Mouse (Mus musculus) cerebellum, postnatal 10 days (tissue): ENCODE results near the gene Gm39115.
A peak's percentile ranks its signal among the peaks of the same experiment; 100 is the strongest.
"Not testable (repeated sequence)": the region's sequence is repeated elsewhere in the genome, so short reads cannot be mapped to it uniquely, and the experiment has no call there.

Experiments
- DNase-seq, 2 experiments: peaks; one replicate each; pipeline ENCODE4 v3.0.0; 2021; ENCODE audit warnings: mixed read lengths in 2 of 2

Gm39115 gene

GRCm38 (mm10) chr7:142135934-142136333, at the start of gene Gm39115:
TSS of gene Gm39115 (minus strand) at chr7:142136034.
- not testable (repeated sequence) for DNase-seq

DNA sequence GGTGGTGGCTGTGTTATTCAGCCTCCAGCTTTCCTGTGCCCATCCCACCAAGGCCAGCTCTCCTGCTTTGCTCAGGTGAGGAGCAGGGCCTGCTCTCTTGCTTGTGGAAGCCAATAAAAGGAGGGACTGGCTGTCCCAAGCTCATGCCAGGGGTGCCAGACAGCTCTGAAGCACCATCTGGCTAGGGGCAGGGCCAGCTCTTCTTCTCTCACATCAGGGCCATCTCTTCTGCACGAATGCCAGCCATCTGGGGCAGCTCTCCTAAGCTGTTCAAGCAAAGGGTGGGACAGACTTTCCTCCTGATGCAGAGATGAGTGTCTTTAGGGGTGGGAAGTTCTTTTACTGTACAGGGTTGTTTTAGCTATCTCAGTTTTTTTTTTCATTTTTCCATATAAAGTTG, 45.2 kb upstream of the Gm39115 start:
- peak; percentile 73 to 87 for DNase-seq

GRCm38 (mm10) chr7:142178685-142179084, 42.9 kb upstream of the Gm39115 start:
- no peak for DNase-seq

- not testable (repeated sequence) for DNase-seq
These were observed 40.1 kb upstream of the Gm39115 start, which contains the start of gene Krtap5-2 for GRCm38 (mm10) chr7:142175905-142176304. TSS of gene Krtap5-2 (minus strand) at chr7:142176005.

DNA sequence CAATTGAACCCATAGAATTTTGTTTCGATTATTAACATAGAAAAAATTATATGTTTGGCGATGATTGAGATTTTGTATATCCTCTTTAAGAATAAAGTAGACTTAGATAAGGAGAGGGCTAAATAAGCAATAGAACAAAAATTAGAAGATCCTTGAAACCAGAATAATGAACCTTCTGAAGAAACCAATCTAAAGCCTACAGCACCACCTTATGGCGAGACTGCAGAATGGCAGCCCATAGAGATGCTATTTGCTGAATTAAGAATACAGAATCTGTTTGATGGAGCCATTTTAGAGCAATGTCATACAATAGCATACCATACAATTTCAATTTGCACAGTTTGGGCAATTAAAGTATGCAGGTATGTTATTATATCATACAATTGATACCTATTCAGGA, 34.0 kb upstream of the Gm39115 start:
- DNase-seq, result peak; percentile 30 to 49

GRCm38 (mm10) chr7:142165639-142166038, 29.8 kb upstream of the Gm39115 start, which contains the start of gene Gm4553:
TSS of gene Gm4553 (minus strand) at chr7:142165739.
- not testable (repeated sequence) for DNase-seq

DNA sequence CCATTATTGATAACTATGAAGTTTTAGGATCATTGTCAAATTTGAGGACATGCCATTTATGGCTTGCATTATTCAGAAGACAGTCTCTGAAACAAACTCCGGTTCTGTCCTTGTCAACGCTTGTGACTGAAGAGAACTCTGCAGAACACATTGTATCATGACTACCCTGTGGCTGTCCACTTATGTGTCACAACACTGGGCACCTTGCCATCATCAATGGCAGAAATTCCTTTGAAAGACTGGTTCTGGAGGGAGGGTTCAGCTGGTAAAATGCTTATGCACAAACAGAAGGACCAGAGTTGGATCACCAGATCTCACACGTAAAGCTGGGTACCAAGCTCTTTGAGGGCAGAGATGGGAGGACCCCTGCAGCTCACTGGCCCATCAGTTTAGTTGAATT, 23.5 kb upstream of the Gm39115 start:
- no peak for DNase-seq

DNA sequence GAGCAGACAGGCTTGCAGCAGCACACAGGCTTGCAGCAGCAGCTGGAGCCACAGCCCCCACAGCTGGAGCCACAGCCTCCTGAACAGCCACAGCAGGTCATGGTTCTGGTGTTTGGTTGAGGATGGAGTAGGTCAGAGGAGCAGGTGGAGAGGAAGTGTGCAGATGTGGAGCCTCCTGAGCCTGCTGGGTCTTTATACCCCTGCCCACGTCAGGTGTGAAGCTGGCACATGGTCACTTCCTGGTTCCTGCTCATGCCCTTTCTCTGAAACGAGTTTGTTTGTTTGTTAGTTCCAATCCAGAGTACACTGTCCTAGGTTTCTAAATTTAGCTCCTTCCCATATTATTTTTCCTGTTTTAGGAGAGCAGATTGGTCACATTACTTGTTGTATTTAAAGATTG, 21.2 kb upstream of the Gm39115 start, which contains the start of gene Gm29735:
Gm29735 (minus strand) TSS at position 101 of the 400 bp plus-strand sequence.
- not testable (repeated sequence) for DNase-seq

GRCm38 (mm10) chr7:142155308-142155707, 19.5 kb upstream of the Gm39115 start:
- no peak for DNase-seq

- peak; percentile 45 to 67 for DNase-seq
These were observed 16.4 kb upstream of the Gm39115 start for GRCm38 (mm10) chr7:142152191-142152590.

GRCm38 (mm10) chr7:142148633-142149032, 12.8 kb upstream of the Gm39115 start:
- no peak for DNase-seq

GRCm38 (mm10) chr7:142146033-142146432, 10.2 kb upstream of the Gm39115 start:
- DNase-seq, result peak; percentile 79 to 87

- no peak for DNase-seq
These were observed 9.6 kb upstream of the Gm39115 start for GRCm38 (mm10) chr7:142145413-142145940.

- DNase-seq, result no peak
These were observed 8.7 kb upstream of the Gm39115 start, which contains the start of gene Gm45337 for GRCm38 (mm10) chr7:142144507-142144906. TSS of gene Gm45337 (minus strand) at chr7:142144607.

GRCm38 (mm10) chr7:142143506-142144010, 7.7 kb upstream of the Gm39115 start:
- DNase-seq, result not testable (repeated sequence)

DNA sequence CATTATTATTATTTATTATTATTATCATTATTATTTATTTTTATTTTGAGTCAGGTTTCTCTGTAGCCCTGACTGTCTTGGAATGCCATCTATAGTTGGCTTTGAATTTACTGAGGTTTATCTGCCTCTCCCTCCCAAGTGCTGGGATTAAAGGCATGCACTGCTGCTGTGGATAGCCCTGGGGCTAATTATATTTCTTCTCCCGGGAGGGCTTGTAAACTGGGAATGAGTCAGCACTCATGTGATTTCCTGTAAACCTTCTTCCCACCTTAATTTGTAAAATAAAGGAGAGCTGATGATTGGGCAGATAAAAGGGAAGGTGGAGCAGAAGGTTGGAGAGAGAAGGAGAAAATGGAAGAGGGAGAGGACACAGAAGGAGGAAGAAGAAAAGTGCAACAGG, 4.9 kb upstream of the Gm39115 start:
- no peak for DNase-seq

- DNase-seq, result peak; percentile 65 to 68
These were observed 1.4 kb downstream of the Gm39115 start for GRCm38 (mm10) chr7:142134206-142134995.

DNA sequence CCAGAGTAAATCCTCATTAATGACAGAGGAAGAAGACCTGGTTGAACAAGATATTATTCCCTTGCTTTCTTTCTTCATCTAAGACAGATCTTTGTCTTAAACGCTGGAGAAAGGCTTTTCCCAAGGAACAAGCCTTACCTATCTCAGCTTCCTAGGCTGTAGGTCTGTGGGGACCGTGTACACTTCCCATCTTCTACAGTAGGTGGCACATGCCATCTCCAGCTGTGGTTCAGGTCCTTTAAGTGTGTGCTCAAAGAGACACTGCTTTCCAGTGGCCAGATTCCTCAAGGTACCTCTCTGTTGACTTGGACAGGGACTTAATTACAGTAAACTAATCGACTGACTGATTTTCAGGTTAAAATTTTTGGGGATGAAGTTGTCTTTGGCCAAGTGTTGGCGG, 7.0 kb downstream of the Gm39115 start:
- DNase-seq, result no peak

DNA sequence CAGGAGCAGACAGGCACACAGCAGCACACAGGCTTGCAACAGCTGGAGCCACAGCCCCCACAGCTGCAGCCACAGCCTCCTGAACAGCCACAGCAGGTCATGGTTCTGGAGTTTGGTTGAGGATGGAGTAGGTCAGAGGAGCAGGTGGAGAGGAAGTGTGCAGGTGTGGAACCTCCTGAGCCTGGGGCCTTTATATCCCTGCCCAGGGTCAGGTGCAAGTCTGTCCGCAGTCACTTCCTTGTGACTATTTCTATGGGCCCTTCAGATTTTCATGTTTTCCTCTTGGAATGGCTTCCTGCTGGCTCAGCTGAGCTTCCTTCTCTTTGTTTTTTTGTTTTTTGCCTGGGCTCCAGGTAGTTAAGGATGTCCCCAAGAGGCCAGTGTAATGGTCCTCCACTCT, 15.2 kb downstream of the Gm39115 start, which contains the start of gene Gm45618:
Gm45618 (minus strand) TSS at position 101 of the 400 bp plus-strand sequence.
- DNase-seq, result not testable (repeated sequence)

GRCm38 (mm10) chr7:142119632-142120031, 16.2 kb downstream of the Gm39115 start:
- peak; percentile 50 for DNase-seq

- no peak for DNase-seq
These were observed 31.1 kb downstream of the Gm39115 start for GRCm38 (mm10) chr7:142104747-142105146.

- peak; percentile 93 for DNase-seq
These were observed 38.1 kb downstream of the Gm39115 start for GRCm38 (mm10) chr7:142097776-142098175.

GRCm38 (mm10) chr7:142096701-142097100, 39.1 kb downstream of the Gm39115 start:
- DNase-seq, result peak in 1 of 2 experiments; percentile 31
